Mouse (Mus musculus) heart, postnatal 0 days (tissue): ENCODE measurements at regions not wholly inside any gene's neighbourhood (a gene's known extent, or its start where the extent isn't known, plus 50 kb on each side); places are given as distances from the start of the nearest gene placed in this dataset.

ENCODE experiments used
- ATAC-seq: fragments of 200-750 bp; cut with Nextera tagmentation; 2 replicates; pipeline ENCODE4 v1.8.0; 2017; ENCODE audit warnings: low read depth, moderate number of reproducible peaks, moderate library complexity; ENCODE audit not compliant: insufficient read depth
- DNase-seq: peaks from one replicate; pipeline ENCODE4 v3.0.0-alpha.2; 2016; ENCODE audit warnings: low spot score
- H3K27ac ChIP-seq: fragments of 300-500 bp; sonication (generic); 2 replicates; pipeline ENCODE4 v1.5.1; 2014; ENCODE audit warnings: low read depth, mild to moderate bottlenecking
- H3K27me3 ChIP-seq: fragments of 300-500 bp; sonication (generic); 2 replicates; pipeline ENCODE4 v1.6.1; 2014; ENCODE audit warnings: low read length, mixed read lengths; ENCODE audit not compliant: control insufficient read depth, insufficient read depth
- H3K36me3 ChIP-seq: fragments of 300-500 bp; sonication (generic); replicated peaks from 2 replicates; pipeline ENCODE4 v1.6.1; 2014; ENCODE audit warnings: low read length, mixed read lengths; ENCODE audit not compliant: control insufficient read depth, insufficient read depth
- H3K4me1 ChIP-seq: fragments of 300-500 bp; sonication (generic); 2 replicates; pipeline ENCODE4 v1.6.1; 2014; ENCODE audit warnings: antibody characterized with exemption; ENCODE audit not compliant: control insufficient read depth, insufficient read depth
- H3K4me2 ChIP-seq: fragments of 300-500 bp; sonication (generic); 2 replicates; pipeline ENCODE4 v1.6.1; 2014; ENCODE audit warnings: low read depth, mild to moderate bottlenecking, low read length, moderate library complexity
- H3K4me3 ChIP-seq: fragments of 300-500 bp; sonication (generic); 2 replicates; pipeline ENCODE4 v1.5.1; 2014; ENCODE audit warnings: low read depth, low read length
- H3K9ac ChIP-seq: fragments of 300-500 bp; sonication (generic); replicated peaks from 2 replicates; pipeline ENCODE4 v1.6.1; 2014; ENCODE audit warnings: low read depth, low read length, mixed read lengths
- H3K9me3 ChIP-seq: fragments of 300-500 bp; sonication (generic); replicated peaks from 2 replicates; pipeline ENCODE4 v1.6.1; 2016; ENCODE audit warnings: low read length; ENCODE audit not compliant: control insufficient read depth
- CTCF ChIP-seq: IDR thresholded peaks from 2 replicates; pipeline ENCODE4 v1.5.1; 2016; ENCODE audit warnings: antibody characterized with exemption, control low read depth, low read depth
- EP300 ChIP-seq: IDR thresholded peaks from 2 replicates; pipeline ENCODE4 v1.6.1; 2016; ENCODE audit warnings: antibody characterized with exemption, low read depth
- WGBS: fragments of 180-500 bp; shearing (Covaris S2); extraction: QIAGEN DNeasy Blood & Tissue Kit; methylation state at CpG from one replicate; pipeline ENCODE4 v1.1.7; 2014; 5-methylcytosine and 5-hydroxymethylcytosine counted together

- TF ChIP-seq CTCF: no peak
- TF ChIP-seq EP300: no peak
- WGBS: 58% methylated on average over 7 of the region's 7 CpGs
- no peak for DNase-seq
Observed at GRCm38 (mm10) chr7:136081534-136082252, 365.5 kb upstream of the Mki67 start.

DNA sequence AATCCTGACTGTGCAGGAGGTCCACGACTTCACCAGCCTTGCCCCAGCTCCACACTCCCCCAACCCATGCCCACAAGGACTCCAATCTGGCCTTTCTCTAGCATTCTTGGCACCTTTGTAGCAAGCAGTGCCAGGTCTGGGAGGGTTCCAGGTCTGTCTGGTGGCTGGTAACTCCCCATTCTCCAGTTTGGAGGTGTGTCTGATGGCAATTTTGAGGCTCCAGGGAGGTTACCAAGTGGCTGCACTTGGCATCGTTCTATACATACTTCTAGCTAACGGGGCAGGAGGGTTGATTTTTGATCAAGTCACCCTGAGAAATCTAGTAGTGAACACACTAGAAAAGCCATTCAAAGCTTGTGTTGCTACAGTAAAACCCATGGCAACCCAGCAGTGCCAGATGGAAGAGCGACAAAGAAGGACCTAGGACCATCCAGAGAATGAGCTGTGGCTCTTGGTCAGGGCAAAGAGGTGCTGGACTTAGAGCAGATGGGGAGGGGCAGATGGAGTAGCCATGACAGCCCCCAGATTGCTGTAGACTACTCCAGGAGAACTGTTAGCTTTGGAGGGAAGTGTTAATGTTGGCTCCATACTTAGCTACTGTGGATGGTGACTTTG, 366.2 kb upstream of the Mki67 start:
- no peak for TF ChIP-seq EP300
- no peak for TF ChIP-seq CTCF
- DNase-seq: no peak
- 73% methylated on average over 4 of the region's 4 CpGs for WGBS

More at GRCm38 (mm10) chr7:136081534-136082252, 365.5 kb upstream of the Mki67 start:
- no peak overlapping the region for H3K9ac ChIP-seq
- no peaks in the 10 kb centered on the region; the same call in 1 of the 2 replicates for H3K4me1 ChIP-seq
- H3K27ac ChIP-seq: no peak overlapping the region
- no peak overlapping the region for H3K4me3 ChIP-seq
- no peaks in the 10 kb centered on the region for H3K36me3 ChIP-seq
- ATAC-seq: peak; percentile 47; the same call in 1 of the 2 replicates
- H3K4me2 ChIP-seq: no peak overlapping the region
- H3K27me3 ChIP-seq: no peaks in the 10 kb centered on the region
- H3K9me3 ChIP-seq: no peaks in the 10 kb centered on the region

GRCm38 (mm10) chr7:136083005-136083404, 366.8 kb upstream of the Mki67 start:
- no peaks in the 10 kb centered on the region for H3K36me3 ChIP-seq
- no peak for TF ChIP-seq EP300
- H3K27me3 ChIP-seq: no peaks in the 10 kb centered on the region
- no peak for DNase-seq
- no peak overlapping the region for H3K27ac ChIP-seq
- H3K4me3 ChIP-seq: no peak overlapping the region
- no peak overlapping the region for H3K9ac ChIP-seq
- no peaks in the 10 kb centered on the region; the same call in 1 of the 2 replicates for H3K4me1 ChIP-seq
- H3K9me3 ChIP-seq: no peaks in the 10 kb centered on the region
- no peak for ATAC-seq
- 90% methylated on average over 10 of the region's 10 CpGs for WGBS
- H3K4me2 ChIP-seq: no peak overlapping the region

More for the DNA sequence above, 366.2 kb upstream of the Mki67 start:
- Histone ChIP-seq H3K4me1 (no peaks in the 10 kb centered on the region; the same call in 1 of the 2 replicates), H3K4me3 (no peak overlapping the region), H3K36me3 (no peaks in the 10 kb centered on the region), H3K9ac (no peak overlapping the region), H3K9me3 (no peaks in the 10 kb centered on the region), H3K27ac (no peak overlapping the region), H3K4me2 (no peak overlapping the region), H3K27me3 (no peaks in the 10 kb centered on the region)
- ATAC-seq: no peak

DNA sequence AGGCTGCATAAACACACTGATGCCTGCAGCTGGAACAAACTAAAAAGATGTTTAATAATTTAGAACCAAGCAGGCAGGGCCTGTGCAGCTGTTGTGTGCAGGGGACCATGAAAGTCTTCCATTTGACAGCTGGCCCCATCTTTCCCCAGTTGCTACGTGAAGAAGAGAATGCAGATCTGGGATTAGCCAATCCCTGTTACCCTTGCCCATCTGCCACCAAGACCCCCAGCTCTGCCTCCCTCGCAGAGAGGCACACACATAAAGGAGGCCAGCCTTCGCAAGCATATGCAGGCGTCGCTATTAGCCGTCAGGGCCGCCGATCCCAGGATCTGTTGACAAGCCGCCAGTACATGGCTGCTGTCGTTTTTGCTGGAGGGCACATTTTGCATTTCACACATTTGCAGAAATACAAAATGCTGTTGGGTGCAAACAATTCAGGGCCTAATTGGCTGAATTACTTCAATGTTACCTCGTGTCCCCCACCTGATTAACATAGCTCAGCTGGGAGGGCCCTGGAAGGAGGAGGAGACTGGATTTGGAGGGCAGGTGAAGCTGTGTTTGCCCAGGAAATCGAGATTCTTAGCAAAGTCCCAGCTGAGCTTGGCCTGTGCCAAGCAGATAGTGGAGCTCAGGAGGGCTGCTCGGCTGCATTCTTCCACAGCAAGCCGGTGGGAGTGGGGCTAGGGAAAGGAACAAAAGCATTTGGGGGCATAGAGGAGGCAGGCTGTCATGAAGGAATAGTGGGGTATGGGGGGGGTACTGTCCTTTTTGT, 367.6 kb upstream of the Mki67 start:
- H3K4me1 ChIP-seq: no peaks in the 10 kb centered on the region; the same call in 1 of the 2 replicates
- WGBS: 54% methylated on average over 14 of the region's 14 CpGs
- no peak for ATAC-seq

DNA sequence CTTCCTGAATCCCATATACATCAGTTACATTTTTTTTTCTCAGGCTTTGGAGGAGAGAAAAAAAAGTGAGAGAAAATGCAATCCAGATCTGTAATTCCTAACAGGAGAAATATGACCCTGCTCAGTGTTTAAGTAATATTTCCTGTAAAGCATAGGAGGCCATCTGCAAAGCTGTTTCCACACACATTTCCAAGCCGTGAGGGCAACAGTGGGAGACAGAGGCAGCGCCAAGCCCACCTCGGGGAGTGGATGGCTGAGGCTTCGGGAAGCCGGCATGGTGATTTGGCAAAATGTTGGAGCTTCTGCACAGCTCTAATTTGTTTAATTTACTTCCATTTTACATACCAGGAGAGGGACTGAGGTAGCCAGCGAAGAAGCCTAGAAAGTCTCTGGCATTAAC, 372.6 kb upstream of the Mki67 start:
- Histone ChIP-seq H3K9me3 (no peaks in the 10 kb centered on the region), H3K4me3 (no peak overlapping the region), H3K27ac (no peak overlapping the region), H3K9ac (no peak overlapping the region), H3K4me2 (no peak overlapping the region), H3K4me1 (no peaks in the 10 kb centered on the region), H3K36me3 (no peaks in the 10 kb centered on the region), H3K27me3 (no peaks in the 10 kb centered on the region)
- DNase-seq (no peak), ATAC-seq (no peak)
- no peak for TF ChIP-seq EP300
- no peak for TF ChIP-seq CTCF
- WGBS: 89% methylated on average over 6 of the region's 6 CpGs

More for the DNA sequence above, 367.6 kb upstream of the Mki67 start:
- DNase-seq: no peak
- no peaks in the 10 kb centered on the region for H3K27me3 ChIP-seq
- no peak overlapping the region for H3K27ac ChIP-seq
- H3K36me3 ChIP-seq: no peaks in the 10 kb centered on the region
- no peak overlapping the region for H3K9ac ChIP-seq
- TF ChIP-seq EP300: no peak
- TF ChIP-seq CTCF: no peak
- H3K9me3 ChIP-seq: no peaks in the 10 kb centered on the region
- H3K4me2 ChIP-seq: no peak overlapping the region
- H3K4me3 ChIP-seq: no peak overlapping the region
